Mouse (Mus musculus) C2C12 (cell line): ENCODE results near the gene Ihh. TPM values are rescaled to one million over a fixed set of nuclear protein-coding genes. Genes with fewer than 3 reads are reported as not detected.

Experiments used
- H3K27me3 ChIP-seq: one replicate; pipeline ENCODE4 v1.6.1; 2011; ENCODE audit not compliant: control insufficient read depth, insufficient read depth, insufficient read length
- H3K36me3 ChIP-seq: one replicate; pipeline ENCODE4 v1.6.1; 2011; ENCODE audit not compliant: control insufficient read depth, insufficient read depth
- H3K4me3 ChIP-seq: one replicate; pipeline ENCODE4 v1.5.1; 2011; ENCODE audit warnings: mild to moderate bottlenecking, control low read depth; ENCODE audit not compliant: poor library complexity, insufficient read depth, severe bottlenecking
- H3K79me2 ChIP-seq: one replicate; pipeline ENCODE4 v1.6.1; 2011; ENCODE audit not compliant: control insufficient read depth, insufficient read depth
- H3K79me3 ChIP-seq: one replicate; pipeline ENCODE4 v1.6.1; 2011; ENCODE audit warnings: low read depth, control low read depth
- H3ac ChIP-seq: one replicate; pipeline ENCODE3; 2011; ENCODE audit warnings: low read depth; ENCODE audit not compliant: control insufficient read depth, insufficient read length
- CEBPB ChIP-seq: IDR thresholded peaks from one replicate; pipeline ENCODE4 v1.6.1; 2011; ENCODE audit warnings: low read depth, mild to moderate bottlenecking, control low read depth, moderate library complexity
- CTCF ChIP-seq: IDR thresholded peaks from one replicate; pipeline ENCODE4 v1.5.1; 2011; ENCODE audit not compliant: control insufficient read depth, insufficient read depth, insufficient read length
- FOSL1 ChIP-seq: IDR thresholded peaks from one replicate; pipeline ENCODE4 v1.8.0; 2011; ENCODE audit warnings: mild to moderate bottlenecking, low read length; ENCODE audit not compliant: poor library complexity, insufficient read depth, severe bottlenecking
- MAX ChIP-seq: IDR thresholded peaks from one replicate; pipeline ENCODE4 v1.6.1; 2011; ENCODE audit warnings: mild to moderate bottlenecking, control low read depth
- MYOD1 ChIP-seq: IDR thresholded peaks from one replicate; pipeline ENCODE4 v1.6.1; 2011; ENCODE audit warnings: low read depth; ENCODE audit not compliant: control insufficient read depth, insufficient read length
- MYOG ChIP-seq: IDR thresholded peaks from one replicate; pipeline ENCODE4 v1.6.1; 2011; ENCODE audit not compliant: control insufficient read depth, insufficient read length; ENCODE audit errors: extremely low read depth
- USF1 ChIP-seq: IDR thresholded peaks from one replicate; pipeline ENCODE4 v1.6.1; 2011; ENCODE audit warnings: low read depth, mild to moderate bottlenecking, control low read depth, moderate library complexity
- long read RNA-seq, 2 experiments: library from polyadenylated mRNA; unstranded; transcript quantifications; one replicate each; pipeline ENCODE4 v2.0.0; 2019 to 2020
- polyA plus RNA-seq: library from polyadenylated mRNA; unstranded; fragments of >200 nt; fragmentation: generic; extraction: Trizol; gene quantifications from one replicate; pipeline ENCODE4 v1.2.1, GENCODE M21; 2012; ENCODE audit warnings: missing spikeins

Ihh gene
- polyA plus RNA-seq, result 0.07 TPM
- long read RNA-seq, experiment 1, result 0 reads
- long read RNA-seq, experiment 2, result 0 reads

DNA sequence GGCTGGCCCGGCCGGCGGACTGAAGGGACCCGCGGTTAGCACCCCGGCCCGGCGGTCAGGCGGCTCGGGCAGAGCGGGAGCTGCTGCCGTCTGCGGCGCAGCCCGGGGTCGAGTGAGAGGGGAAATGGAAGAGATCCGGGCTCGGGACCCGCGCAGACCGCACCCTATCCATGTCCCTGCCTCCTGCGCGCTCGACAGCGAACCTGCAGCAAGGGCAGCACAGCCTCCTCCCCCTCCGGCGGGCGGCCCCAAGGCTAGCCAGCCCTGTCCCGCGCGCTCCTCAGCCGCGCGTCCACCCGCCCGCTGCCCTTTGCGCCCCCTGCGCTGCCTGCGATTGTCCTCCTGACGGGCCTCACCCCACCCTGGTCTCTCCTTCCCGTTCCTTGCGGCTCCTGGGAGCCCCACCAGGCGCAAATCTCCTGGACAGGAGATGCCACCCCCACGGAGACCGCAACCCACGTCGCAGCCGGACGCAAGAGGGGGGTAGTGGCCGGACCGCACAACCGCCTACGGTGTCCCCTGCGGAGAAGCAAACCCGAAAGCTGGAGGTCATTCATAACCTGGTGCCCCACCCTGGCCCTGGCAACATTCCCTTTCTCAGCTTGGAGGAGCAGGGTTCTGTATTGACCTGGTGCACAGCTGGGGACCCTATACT is at the start of gene Ihh:
Gene Ihh (minus strand): TSS at position 117 of the 655 bp plus-strand sequence.
- H3ac ChIP-seq, result no peak within 1 kb of the TSS
- H3K4me3 ChIP-seq, result no peak within 1 kb of the TSS
- H3K27me3 ChIP-seq, result peaks cover 76% of the 10 kb centered on the region
- H3K79me2 ChIP-seq, result no peaks in the 10 kb centered on the region
- no peak for TF ChIP-seq MAX
- TF ChIP-seq MYOG, result no peak
- TF ChIP-seq MYOD1, result no peak
- TF ChIP-seq FOSL1, result no peak
- no peak for TF ChIP-seq CTCF
- no peak for TF ChIP-seq CEBPB
- TF ChIP-seq USF1, result no peak
- H3K36me3 ChIP-seq, result no peaks in the 10 kb centered on the region
- H3K79me3 ChIP-seq, result no peaks in the 10 kb centered on the region

DNA sequence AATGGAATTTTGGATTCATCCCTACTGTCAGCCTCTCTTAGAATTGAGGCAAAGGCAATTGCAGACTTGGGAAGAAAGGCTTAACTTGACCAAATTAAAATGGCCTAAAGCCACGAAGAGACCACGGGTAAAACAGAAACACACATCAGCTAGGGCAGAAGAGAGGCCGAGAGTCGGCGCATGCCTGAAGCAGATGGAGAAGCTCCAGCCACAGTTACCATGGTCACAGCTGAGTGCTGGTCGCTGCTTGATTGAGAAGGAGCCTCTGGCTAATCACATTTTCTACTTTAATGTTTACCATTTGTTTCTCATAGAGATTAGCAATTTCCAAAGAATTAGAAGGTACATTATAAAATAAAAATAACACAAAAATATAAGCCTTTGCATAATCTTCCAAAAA is 49.7 kb upstream of the Ihh start:
- peaks cover 12% of the 10 kb centered on the region for H3K27me3 ChIP-seq
- no peaks in the 10 kb centered on the region for H3K79me3 ChIP-seq
- H3ac ChIP-seq, result no peak overlapping the region
- no peak overlapping the region for H3K4me3 ChIP-seq
- H3K36me3 ChIP-seq, result no peaks in the 10 kb centered on the region
- TF ChIP-seq CTCF (no peak), USF1 (no peak), CEBPB (no peak), FOSL1 (no peak), MYOG (no peak), MYOD1 (no peak), MAX (no peak)
- H3K79me2 ChIP-seq, result no peaks in the 10 kb centered on the region

DNA sequence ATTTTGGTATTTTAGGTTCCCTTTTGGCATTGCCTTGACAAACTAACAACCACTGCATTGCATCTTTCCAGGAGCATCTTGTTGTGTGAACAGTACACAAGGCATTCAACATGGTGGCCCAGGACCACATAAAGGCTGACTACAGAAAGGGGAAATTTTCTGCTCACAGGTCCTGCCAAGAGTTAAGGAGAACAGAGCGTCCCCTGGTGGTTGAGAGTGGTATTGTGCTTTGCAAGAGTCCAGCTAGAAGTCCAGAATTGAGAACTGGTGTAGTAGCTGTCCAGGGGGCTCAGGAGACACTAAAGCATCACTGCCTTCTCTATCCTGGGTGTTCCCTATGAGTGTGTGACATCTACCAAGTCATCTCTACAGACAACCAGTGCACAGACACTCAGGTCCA is 49.0 kb upstream of the Ihh start:
- no peaks in the 10 kb centered on the region for H3K79me3 ChIP-seq
- no peaks in the 10 kb centered on the region for H3K79me2 ChIP-seq
- TF ChIP-seq CEBPB (no peak), MYOD1 (no peak)
- no peak overlapping the region for H3ac ChIP-seq
- H3K27me3 ChIP-seq, result peaks cover 12% of the 10 kb centered on the region
- H3K4me3 ChIP-seq, result no peak overlapping the region
- H3K36me3 ChIP-seq, result no peaks in the 10 kb centered on the region

DNA sequence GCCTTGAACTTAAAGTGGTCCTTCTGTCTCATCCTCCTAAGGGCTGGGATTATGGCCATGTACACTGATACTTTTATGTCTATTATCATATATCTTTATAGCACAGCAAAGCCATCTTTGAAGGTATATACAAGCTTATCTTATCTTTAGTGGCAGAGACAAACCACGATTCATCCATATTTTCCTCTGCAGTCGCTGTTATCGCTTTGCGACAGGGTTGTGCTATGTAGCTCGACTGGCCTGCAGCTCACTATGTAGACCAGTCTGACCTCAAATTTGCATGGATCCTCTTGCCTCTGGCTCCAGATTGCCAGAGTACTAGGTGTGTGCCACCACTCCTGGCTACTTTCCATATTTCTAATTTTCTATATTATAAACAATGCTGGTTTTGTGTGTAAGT is 47.7 kb upstream of the Ihh start:
- H3K27me3 ChIP-seq, result peaks cover 6% of the 10 kb centered on the region
- no peak for TF ChIP-seq MYOG
- TF ChIP-seq FOSL1, result no peak
- no peak for TF ChIP-seq CEBPB
- TF ChIP-seq CTCF, result no peak
- no peak for TF ChIP-seq MYOD1
- TF ChIP-seq MAX, result no peak
- no peaks in the 10 kb centered on the region for H3K79me2 ChIP-seq
- no peak overlapping the region for H3K4me3 ChIP-seq
- H3K79me3 ChIP-seq, result no peaks in the 10 kb centered on the region
- H3K36me3 ChIP-seq, result no peaks in the 10 kb centered on the region
- no peak overlapping the region for H3ac ChIP-seq

DNA sequence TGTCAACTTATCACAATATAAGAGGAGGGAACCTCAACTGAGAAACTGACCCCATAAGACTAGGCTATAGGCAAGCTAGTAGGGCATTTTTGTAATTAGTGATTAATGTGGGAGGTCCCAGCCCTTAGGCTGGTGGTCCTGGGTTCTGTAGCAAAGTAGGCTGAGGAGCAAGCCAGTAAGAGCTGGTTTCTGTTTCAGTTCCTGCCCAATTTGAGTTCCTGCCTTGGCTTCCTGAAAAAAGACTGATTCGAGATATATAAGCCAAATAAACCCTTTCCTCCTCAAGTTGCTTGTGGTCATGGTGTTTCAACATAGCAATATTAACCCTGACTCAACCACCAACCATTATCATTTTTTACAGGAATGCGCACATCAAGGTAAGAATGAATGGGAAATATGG is 45.8 kb upstream of the Ihh start:
- no peaks in the 10 kb centered on the region for H3K36me3 ChIP-seq
- TF ChIP-seq CTCF (no peak), MYOG (no peak), USF1 (no peak), MYOD1 (no peak), CEBPB (no peak), MAX (no peak), FOSL1 (no peak)
- no peak overlapping the region for H3ac ChIP-seq
- no peaks in the 10 kb centered on the region for H3K27me3 ChIP-seq
- no peaks in the 10 kb centered on the region for H3K79me3 ChIP-seq
- H3K79me2 ChIP-seq, result no peaks in the 10 kb centered on the region
- H3K4me3 ChIP-seq, result no peak overlapping the region

DNA sequence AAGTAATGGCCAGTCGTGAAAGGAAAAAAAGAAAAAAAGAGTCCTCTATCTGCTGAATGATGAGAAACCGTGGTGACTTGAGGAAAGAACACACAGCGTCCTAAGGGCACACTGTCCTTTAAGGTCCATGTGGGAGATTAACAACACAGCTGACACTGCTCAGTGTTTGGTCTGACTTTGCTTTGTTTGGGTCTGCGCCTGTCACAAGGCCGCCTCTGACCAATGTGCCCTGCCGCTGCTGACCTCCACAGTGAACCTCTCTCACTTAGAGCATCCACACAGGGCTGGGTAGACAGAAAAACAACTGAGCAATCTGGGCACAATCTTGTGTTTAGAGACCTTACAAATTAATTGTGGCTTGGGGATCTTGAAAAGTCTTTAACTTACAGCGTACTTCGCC is 25.5 kb upstream of the Ihh start:
- TF ChIP-seq FOSL1, result no peak
- no peak for TF ChIP-seq CTCF
- no peak for TF ChIP-seq MAX
- H3K79me3 ChIP-seq, result no peaks in the 10 kb centered on the region
- H3K4me3 ChIP-seq, result no peak overlapping the region
- no peaks in the 10 kb centered on the region for H3K36me3 ChIP-seq
- peaks cover 11% of the 10 kb centered on the region for H3K27me3 ChIP-seq
- no peak overlapping the region for H3ac ChIP-seq
- H3K79me2 ChIP-seq, result no peaks in the 10 kb centered on the region
